Mouse (Mus musculus) frontal cortex, postnatal 36 days (tissue): ENCODE data around the gene Pwwp2b.
A peak's percentile ranks its signal among the peaks of the same experiment; 100 is the strongest.

Experiments
- DNase-seq, 2 experiments: peaks; one replicate each; pipeline ENCODE4 v3.0.0; 2022; ENCODE audit warnings: low spot score in 2 of 2

Gene Pwwp2b

GRCm38 (mm10) chr7:139224725-139225124 is 23.6 kb upstream of the Pwwp2b start:
- no peak for DNase-seq

- no peak for DNase-seq
Measured at GRCm38 (mm10) chr7:139226416-139226815, 21.9 kb upstream of the Pwwp2b start.

- no peak for DNase-seq
Measured at GRCm38 (mm10) chr7:139228447-139229171, 19.7 kb upstream of the Pwwp2b start.

- no peak for DNase-seq
Measured at GRCm38 (mm10) chr7:139229837-139230236, 18.4 kb upstream of the Pwwp2b start.

- no peak for DNase-seq
Measured at GRCm38 (mm10) chr7:139230241-139230640, 18.0 kb upstream of the Pwwp2b start.

GRCm38 (mm10) chr7:139233714-139234113 is 14.6 kb upstream of the Pwwp2b start:
- peak; percentile 87 to 89 for DNase-seq

GRCm38 (mm10) chr7:139234426-139235188 is 13.7 kb upstream of the Pwwp2b start:
- DNase-seq: no peak

- no peak for DNase-seq
Measured at GRCm38 (mm10) chr7:139235651-139236358, 12.5 kb upstream of the Pwwp2b start.

- DNase-seq: no peak
Measured at GRCm38 (mm10) chr7:139239432-139239831, 8.8 kb upstream of the Pwwp2b start.

- DNase-seq: no peak
Measured at GRCm38 (mm10) chr7:139246086-139246485, 2.2 kb upstream of the Pwwp2b start.

- peak; percentile 50 to 70 for DNase-seq
Measured at GRCm38 (mm10) chr7:139246931-139247880, 1.1 kb upstream of the Pwwp2b start.

GRCm38 (mm10) chr7:139248615-139249405 is 528 bp downstream of the Pwwp2b start:
- DNase-seq: no peak

GRCm38 (mm10) chr7:139249406-139250210 is 1.3 kb downstream of the Pwwp2b start:
- no peak for DNase-seq

GRCm38 (mm10) chr7:139251881-139252301 is 3.6 kb downstream of the Pwwp2b start:
- no peak for DNase-seq

GRCm38 (mm10) chr7:139252566-139252965 is 4.3 kb downstream of the Pwwp2b start:
- DNase-seq: no peak

GRCm38 (mm10) chr7:139252986-139253385 is 4.7 kb downstream of the Pwwp2b start:
- no peak for DNase-seq

GRCm38 (mm10) chr7:139253462-139253861 is 5.2 kb downstream of the Pwwp2b start:
- DNase-seq: no peak

GRCm38 (mm10) chr7:139254626-139255025 is 6.3 kb downstream of the Pwwp2b start:
- DNase-seq: no peak

GRCm38 (mm10) chr7:139257752-139258542 is 9.7 kb downstream of the Pwwp2b start:
- DNase-seq: no peak
